Mouse (Mus musculus): ENCODE measurements at regions not wholly inside any gene's neighbourhood (a gene's known extent, or its start where the extent isn't known, plus 50 kb on each side); places are given as distances from the start of the nearest gene placed in this dataset.

DNA sequence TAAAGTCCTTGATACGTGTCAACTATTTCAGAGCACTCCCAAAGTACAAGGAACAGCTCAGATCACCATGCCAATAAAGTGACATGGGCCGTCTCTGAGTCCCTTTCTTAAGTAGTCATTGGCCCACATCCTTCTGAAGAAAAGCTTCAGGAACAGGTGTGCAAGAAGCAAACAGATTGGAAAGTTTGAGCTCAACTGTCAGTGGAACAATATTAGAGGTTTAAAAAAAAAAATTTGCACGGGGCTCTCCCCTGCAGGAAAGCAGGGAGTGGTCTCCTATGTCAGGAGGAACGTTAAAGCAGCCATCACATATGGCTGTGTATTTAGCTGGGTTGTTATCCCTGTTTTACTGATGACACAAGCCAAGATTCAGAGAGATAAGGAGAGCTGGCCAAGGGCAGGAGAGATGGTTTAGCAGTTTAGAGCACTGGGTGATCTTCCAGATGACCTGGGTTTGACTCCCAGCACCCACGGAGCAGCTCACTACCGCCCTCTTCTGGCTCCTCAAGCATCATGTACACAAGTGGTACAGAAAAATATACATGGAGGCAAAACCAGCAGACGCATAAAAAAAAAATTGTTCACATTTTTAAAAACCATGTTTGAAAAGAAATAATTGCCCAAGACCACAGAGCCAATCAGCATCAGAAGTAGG is 318.3 kb upstream of the Clint1 start:
- no peak for DNase-seq (ENCODE audit: low spot score in 2 of 2)

DNA sequence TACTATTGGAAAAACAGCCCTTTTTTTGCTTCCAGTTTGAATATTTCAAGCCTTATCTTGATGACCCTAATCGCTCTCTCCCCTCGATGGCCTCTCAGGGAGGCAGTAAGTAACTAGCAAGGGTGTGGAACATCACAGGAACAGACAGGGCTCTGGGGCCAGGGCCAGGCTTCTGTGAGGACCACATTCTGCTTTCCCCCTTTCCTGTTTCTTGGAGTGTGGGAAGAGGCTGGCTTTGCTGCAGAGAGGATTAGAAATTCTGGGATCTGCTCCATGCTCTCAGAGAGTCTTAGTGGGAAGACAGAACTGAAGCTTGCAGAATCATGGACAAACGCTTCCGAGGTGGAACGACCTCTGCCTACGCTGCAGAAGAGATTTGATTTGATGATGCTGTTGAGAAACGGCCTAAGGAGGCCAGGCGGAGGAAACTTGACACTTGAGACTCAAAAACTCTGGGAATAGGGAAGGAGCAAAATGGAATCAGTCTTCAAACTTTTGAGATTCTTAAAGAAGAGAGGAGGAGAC is 316.3 kb upstream of the Clint1 start:
- DNase-seq (ENCODE audit: low spot score in 2 of 2), result no peak

- DNase-seq (ENCODE audit: low spot score in 2 of 2), result no peak
These were observed 313.8 kb upstream of the Clint1 start for GRCm38 (mm10) chr11:45538011-45538410.

DNA sequence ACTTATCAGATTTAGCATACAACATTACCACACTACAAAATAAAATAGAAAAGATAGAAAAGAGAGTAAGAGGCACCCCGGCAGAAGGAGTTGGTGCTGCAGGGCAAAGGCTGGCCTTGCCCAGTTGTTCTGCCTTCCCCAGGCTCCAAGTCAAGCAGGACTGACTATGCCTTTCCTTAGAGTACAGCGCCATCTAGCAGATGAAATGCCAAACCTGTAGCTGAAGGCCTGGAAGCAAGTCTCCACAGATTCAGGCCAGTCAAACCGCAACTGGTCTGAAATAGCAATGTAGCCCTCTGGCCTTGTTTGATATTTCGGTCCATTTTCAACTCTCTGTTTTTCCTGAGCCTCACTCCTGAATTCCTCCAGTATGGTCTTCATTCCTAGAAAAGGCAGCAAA is 312.4 kb upstream of the Clint1 start:
- DNase-seq (ENCODE audit: low spot score in 2 of 2), result peak; percentile 48 to 71

DNA sequence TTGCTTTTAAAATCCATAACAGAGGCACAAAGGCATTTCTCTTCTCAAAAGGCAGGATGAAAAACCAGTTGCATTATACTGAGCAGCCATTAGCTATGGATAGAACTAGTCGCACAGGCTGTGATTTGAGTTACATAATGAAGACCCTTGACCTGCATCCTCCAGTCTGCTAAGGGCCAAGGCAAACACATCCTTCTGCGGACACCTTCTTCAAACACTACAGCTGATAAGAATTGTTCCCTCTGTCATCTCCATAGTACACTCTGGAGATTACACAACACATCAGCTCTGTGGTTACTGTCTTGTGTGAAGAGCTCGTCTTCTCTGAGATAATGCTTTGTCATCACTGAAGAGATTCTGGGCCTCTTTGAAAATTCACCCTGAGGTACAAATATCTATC is 307.3 kb upstream of the Clint1 start:
- DNase-seq (ENCODE audit: low spot score in 2 of 2), result no peak

GRCm38 (mm10) chr11:45545896-45546626 is 305.8 kb upstream of the Clint1 start:
- no peak for DNase-seq (ENCODE audit: low spot score in 2 of 2)

DNA sequence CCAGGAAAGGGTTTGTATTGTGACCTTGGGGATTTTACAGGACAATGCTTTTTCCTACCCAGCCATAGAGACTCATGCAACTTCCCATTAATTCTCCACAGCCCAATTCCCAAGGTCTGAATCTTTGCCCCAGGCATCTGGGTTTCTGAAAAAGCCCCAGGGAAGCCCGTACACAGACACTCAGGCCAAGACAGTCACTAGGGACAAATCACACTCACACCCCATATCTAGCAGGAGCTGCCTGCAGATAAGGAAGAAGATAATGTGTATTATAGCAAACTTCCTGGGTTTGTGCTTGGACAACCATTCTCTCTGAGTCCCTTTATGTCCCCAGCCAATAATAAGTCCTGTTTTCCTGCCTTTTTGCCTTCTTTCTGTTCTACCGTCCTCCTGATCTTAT is 305.0 kb upstream of the Clint1 start:
- no peak for DNase-seq (ENCODE audit: low spot score in 2 of 2)

DNA sequence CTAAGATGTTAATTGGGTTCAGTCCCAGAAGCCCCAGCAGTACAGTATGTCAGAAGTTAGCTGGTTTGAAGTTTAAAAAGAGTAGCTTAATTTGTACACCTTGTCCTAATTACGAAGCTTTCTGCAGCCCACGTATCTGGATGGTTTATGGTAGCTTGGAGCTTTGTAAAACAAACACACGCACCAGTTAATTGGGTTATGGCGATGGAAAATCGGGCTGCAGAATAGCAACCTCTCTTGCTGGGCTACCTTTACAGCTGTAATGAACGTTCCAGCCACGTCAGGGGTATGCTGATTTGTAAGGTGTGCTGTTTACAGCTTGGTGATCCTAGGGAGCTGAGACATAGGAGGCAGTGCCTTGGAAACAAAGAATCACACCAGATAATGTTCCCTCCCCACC is 301.5 kb upstream of the Clint1 start:
- no peak for DNase-seq (ENCODE audit: low spot score in 2 of 2)

GRCm38 (mm10) chr11:45577469-45578154 is 274.2 kb upstream of the Clint1 start:
- no peak for DNase-seq (ENCODE audit: low spot score in 2 of 2)

GRCm38 (mm10) chr11:45592335-45592734 is 259.5 kb upstream of the Clint1 start:
- DNase-seq (ENCODE audit: low spot score in 2 of 2), result no peak

DNA sequence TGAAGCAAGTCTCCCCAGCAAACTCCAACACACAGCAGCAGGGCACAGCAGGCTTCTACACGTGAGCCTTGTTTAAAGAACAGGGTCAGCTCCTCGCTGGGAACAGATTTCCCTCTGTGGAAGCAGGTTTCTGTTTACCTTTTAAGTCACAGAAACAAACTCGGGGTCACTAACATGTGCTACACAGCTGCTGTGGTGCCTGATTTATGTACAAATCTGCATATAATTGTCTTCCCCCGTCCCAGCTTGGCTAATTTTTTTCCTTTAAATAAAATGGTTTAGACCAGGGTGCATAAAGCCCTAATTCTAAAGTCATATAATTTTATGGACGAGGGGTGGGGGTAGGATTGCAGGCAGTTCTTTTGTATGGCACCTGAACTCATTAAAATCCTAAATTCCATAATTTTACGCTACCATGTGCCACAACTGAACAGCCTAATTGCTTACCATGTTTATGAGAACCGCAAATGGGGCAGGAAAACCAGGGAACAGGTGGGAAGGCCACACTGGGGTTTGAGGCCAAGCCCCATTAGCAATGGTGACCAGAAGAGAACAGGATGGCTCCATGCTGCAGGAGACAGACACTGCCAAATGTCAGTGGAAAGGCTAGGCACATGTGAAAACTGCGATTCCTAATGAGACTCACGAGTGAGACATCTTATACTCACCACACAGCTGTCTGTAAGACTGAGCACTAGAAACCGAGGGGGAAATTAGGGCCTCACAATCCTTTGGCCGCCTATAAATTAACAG is 258.8 kb upstream of the Clint1 start:
- DNase-seq (ENCODE audit: low spot score in 2 of 2), result no peak

DNA sequence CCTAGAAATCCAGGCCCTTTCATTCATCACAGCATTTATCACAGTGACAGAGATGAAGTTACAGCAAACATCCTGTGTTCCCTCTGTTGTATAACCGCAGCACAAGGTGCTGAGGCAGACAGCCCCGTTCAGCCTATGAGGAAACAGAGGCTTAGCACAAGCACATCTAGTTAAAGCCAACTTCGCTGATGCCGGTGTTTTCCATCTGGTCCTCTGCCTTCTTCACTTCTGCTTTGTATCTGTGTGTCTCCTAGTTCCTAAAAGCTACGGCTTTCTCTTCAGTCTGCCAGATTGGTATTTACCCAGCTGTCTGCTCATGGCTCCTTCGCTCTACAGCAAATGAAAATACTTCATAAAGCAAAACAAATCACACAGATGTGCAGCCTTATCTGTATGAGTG is 256.5 kb upstream of the Clint1 start:
- DNase-seq (ENCODE audit: low spot score in 2 of 2), result no peak

DNA sequence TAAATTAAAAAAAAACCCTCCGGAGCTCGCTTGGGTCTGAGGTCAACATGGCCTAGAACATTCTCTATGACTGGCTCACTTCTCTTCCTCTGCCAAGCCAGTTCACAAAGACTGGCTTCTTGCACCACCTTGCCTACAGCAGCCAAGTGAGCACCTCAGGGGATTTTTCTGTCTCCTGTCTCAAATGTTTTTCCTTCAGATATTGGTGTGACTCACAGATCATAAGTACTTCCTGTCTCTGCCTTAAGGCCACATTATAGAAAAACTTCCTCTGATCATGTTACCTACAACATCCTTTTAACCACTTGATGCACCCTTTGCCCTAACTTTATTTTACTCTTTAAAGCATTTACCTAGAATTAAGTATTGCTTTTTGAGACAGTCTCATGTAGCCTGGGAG is 230.0 kb upstream of the Clint1 start:
- no peak for DNase-seq (ENCODE audit: low spot score in 2 of 2)

- no peak for DNase-seq (ENCODE audit: low spot score in 2 of 2)
These were observed 229.2 kb upstream of the Clint1 start for GRCm38 (mm10) chr11:45622701-45623100.

GRCm38 (mm10) chr11:45624233-45624632 is 227.6 kb upstream of the Clint1 start:
- no peak for DNase-seq (ENCODE audit: low spot score in 2 of 2)

- no peak for DNase-seq (ENCODE audit: low spot score in 2 of 2)
These were observed 222.6 kb upstream of the Clint1 start for GRCm38 (mm10) chr11:45629250-45629649.

GRCm38 (mm10) chr11:45634535-45635235 is 217.2 kb upstream of the Clint1 start:
- DNase-seq (ENCODE audit: low spot score in 2 of 2), result no peak

- no peak for DNase-seq (ENCODE audit: low spot score in 2 of 2)
These were observed 216.0 kb upstream of the Clint1 start for GRCm38 (mm10) chr11:45635896-45636295.

DNA sequence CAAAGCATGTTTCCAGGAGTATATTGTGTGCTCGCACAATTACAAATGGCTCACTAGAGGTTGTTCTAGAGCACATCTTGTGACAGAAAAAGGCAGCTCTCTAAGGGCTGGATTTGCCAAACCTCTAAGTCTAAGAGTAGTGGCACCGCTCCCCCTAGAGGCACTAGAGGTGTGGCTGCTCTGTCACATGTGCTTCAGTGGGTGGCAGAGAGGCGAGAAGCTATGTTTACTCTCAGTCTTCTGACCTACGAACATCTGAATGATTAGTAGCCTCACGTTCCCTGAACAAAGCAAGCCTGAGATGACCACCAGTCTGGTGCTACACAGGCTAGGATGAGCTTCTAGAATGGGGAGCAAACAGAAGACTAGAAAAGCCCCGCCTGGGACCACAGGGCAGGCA is 212.6 kb upstream of the Clint1 start:
- DNase-seq (ENCODE audit: low spot score in 2 of 2), result no peak

GRCm38 (mm10) chr11:45642142-45642756 is 209.6 kb upstream of the Clint1 start:
- no peak for DNase-seq (ENCODE audit: low spot score in 2 of 2)

Data from frontal cortex, postnatal 25 days (tissue).